Mouse (Mus musculus) heart, embryonic 16.5 days (tissue): Measurements from ENCODE around the gene Apon. TPM values are rescaled to one million over a fixed set of nuclear protein-coding genes. Genes with fewer than 3 reads are reported as not detected.
"Not testable (repeated sequence)": the region's sequence is repeated elsewhere in the genome, so short reads cannot be mapped to it uniquely, and the experiment has no call there.

Experiments
- ATAC-seq: fragments of 200-750 bp; cut with Nextera tagmentation; replicated peaks from 2 replicates; pipeline ENCODE4 v1.8.0; 2017; ENCODE audit warnings: moderate number of reproducible peaks; ENCODE audit not compliant: insufficient read depth, low FRiP score; ENCODE audit errors: extremely low read depth
- H3K27ac ChIP-seq: fragments of 300-500 bp; sonication (generic); 2 replicates; pipeline ENCODE4 v1.5.1; 2014; ENCODE audit warnings: mild to moderate bottlenecking, low read length, control low read depth, moderate library complexity
- H3K27me3 ChIP-seq: fragments of 300-500 bp; sonication (generic); 2 replicates; pipeline ENCODE4 v1.6.1; 2014; ENCODE audit warnings: low read length, mixed read lengths; ENCODE audit not compliant: control insufficient read depth, insufficient read depth
- H3K36me3 ChIP-seq: fragments of 300-500 bp; sonication (generic); 2 replicates; pipeline ENCODE4 v1.6.1; 2014; ENCODE audit not compliant: control insufficient read depth, insufficient read depth
- H3K4me1 ChIP-seq: fragments of 300-500 bp; sonication (generic); 2 replicates; pipeline ENCODE4 v1.6.1; 2014; ENCODE audit warnings: low read length, mixed read lengths; ENCODE audit not compliant: control insufficient read depth, insufficient read depth
- H3K4me2 ChIP-seq: fragments of 300-500 bp; sonication (generic); 2 replicates; pipeline ENCODE4 v1.6.1; 2014; ENCODE audit warnings: low read depth, mild to moderate bottlenecking, control low read depth, low read length
- H3K4me3 ChIP-seq: fragments of 300-500 bp; sonication (generic); 2 replicates; pipeline ENCODE4 v1.5.1; 2014; ENCODE audit warnings: mild to moderate bottlenecking, control low read depth, low read length
- H3K9ac ChIP-seq: fragments of 300-500 bp; sonication (generic); 2 replicates; pipeline ENCODE4 v1.6.1; 2014; ENCODE audit warnings: low read length, control low read depth
- H3K9me3 ChIP-seq: fragments of 300-500 bp; sonication (generic); replicated peaks from 2 replicates; pipeline ENCODE4 v1.6.1; 2016; ENCODE audit warnings: low read length; ENCODE audit not compliant: control insufficient read depth
- WGBS: fragments of 180-500 bp; shearing (Covaris S2); extraction: QIAGEN DNeasy Blood & Tissue Kit; methylation state at CpG from one replicate; pipeline ENCODE4 v1.1.7; 2014; 5-methylcytosine and 5-hydroxymethylcytosine counted together
- polyA plus RNA-seq: library from polyadenylated mRNA; unstranded; fragments of >200 nt; fragmentation: Nextera tagmentation; extraction: Ambion mirVana; gene quantifications from 2 replicates; pipeline ENCODE4 v1.2.1, GENCODE M21; 2015

The Apon gene
- polyA plus RNA-seq, 1 experiment from 2014 or later: not detected

DNA sequence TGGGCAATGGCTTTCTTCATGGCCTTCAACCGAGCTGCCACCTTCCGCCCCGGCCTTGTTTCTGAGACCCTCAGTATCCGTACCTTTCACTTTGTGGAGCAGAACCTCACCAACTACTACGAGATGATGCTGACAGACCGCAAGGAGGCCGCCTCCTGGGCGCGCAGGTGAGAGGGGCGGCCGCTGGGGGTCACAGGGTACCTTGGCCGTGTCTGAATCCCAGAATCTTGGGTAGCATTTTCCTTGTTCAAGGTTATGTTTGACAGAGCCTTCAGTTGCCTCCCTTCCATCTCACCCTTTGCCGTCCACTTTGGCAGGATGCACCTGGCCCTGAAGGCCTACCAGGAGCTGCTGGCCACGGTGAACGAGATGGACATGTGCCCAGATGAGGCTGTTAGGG, 9.8 kb upstream of the Apon start:
- Histone ChIP-seq H3K27me3 (no peaks in the 10 kb centered on the region), H3K4me3 (no peak overlapping the region), H3K36me3 (peaks cover 23% of the 10 kb centered on the region), H3K9ac (no peak overlapping the region), H3K27ac (no peak overlapping the region), H3K9me3 (no peaks in the 10 kb centered on the region), H3K4me1 (peaks cover 5% of the 10 kb centered on the region; the same call in 1 of the 2 replicates), H3K4me2 (no peak overlapping the region)
- no peak for ATAC-seq
- WGBS: 91% methylated on average over 15 of the region's 15 CpGs

DNA sequence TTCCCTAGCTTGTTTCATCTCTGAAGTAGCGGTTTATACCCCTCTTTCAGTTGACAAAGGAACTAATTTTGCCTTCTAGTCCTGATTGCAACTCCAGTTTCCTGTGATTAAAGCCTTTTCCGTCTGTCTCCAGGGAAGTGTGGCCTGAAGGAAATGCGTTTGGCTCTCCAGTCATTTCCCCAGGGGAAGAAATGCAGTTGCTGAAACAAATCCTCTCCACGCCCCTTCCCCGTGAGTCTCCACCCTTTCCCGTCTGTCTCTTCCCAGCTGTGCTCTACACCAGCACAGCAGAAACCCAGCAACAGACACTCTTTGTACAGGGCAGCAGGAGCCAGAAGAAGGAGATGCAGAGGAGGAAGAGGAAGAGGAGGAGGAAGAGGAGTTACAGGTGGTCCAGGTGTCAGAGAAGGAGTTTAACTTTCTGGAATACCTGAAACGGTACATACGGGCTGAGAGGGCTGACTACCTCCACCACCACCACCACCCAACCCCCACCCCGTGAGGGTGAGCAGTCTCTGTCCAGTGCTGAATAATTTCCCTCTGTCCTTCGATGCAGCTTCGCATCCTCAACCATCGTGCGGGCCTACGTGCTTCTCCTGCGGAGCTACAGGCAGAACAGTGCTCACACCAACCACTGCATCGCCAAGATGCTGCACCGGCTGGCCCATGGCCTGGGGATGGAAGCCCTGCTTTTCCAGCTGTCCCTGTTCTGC, 6.7 kb upstream of the Apon start:
- no peaks in the 10 kb centered on the region for H3K9me3 ChIP-seq
- H3K4me1 ChIP-seq: peaks cover 5% of the 10 kb centered on the region; the same call in 1 of the 2 replicates
- peaks cover 37% of the 10 kb centered on the region for H3K36me3 ChIP-seq
- peak; percentile 71 for ATAC-seq
- WGBS: 71% methylated on average over 17 of the region's 17 CpGs
- no peak overlapping the region for H3K9ac ChIP-seq
- H3K4me2 ChIP-seq: peak overlapping the region; percentile 23
- H3K4me3 ChIP-seq: peak overlapping the region; percentile 9; the same call in 1 of the 2 replicates
- peak overlapping the region; percentile 78 for H3K27ac ChIP-seq
- H3K27me3 ChIP-seq: no peaks in the 10 kb centered on the region

DNA sequence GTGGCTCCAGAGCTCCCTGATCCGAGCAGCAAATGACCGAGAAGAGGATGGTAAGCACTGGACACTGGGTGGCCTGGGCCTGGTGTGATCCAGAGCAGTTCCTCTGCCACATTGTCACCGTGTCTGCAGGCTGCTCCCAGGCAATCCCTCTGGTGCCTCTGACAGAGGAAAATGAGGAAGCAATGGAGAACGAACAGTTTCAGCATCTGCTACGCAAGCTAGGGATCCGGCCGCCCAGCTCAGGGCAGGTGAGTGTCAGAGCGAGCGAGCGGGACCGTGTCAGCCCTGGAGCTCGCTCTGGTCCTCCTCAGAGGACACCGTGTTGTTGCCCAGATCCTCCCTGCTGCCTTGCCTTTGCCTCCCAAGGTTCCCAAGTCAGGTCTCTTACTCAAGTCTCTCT, 3.3 kb upstream of the Apon start:
- 91% methylated on average over 13 of the region's 13 CpGs for WGBS

DNA sequence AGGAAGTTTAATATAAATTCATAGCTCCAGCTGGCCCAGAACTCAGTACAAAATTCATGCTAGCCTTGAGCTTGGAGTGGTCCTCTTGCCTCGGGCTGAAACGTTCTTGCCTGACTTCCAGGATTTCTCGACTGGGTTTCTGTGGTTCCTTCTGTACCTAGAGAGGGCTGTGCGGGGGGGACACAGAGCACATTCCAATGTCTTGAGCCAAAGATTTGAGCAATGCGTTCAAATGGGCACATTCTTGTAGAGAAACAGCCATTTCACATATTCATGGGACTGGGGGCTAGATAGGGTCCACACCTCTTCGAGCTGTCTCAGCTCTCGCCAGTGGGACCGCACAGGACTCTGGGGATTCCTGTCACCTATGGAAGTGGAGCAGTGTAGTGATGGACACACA, 2.0 kb downstream of the Apon start:
- H3K9me3 ChIP-seq: no peaks in the 10 kb centered on the region
- no peaks in the 10 kb centered on the region for H3K27me3 ChIP-seq
- H3K4me1 ChIP-seq: no peaks in the 10 kb centered on the region
- no peak for ATAC-seq
- WGBS: 78% methylated on average over 8 of the region's 8 CpGs
- no peak overlapping the region for H3K4me2 ChIP-seq
- H3K36me3 ChIP-seq: peaks cover 17% of the 10 kb centered on the region; the same call in 1 of the 2 replicates
- no peak overlapping the region for H3K27ac ChIP-seq
- H3K4me3 ChIP-seq: no peak overlapping the region
- no peak overlapping the region for H3K9ac ChIP-seq

More for the DNA sequence above, 3.3 kb upstream of the Apon start:
- no peak for ATAC-seq
- H3K4me2 ChIP-seq: no peak overlapping the region
- no peak overlapping the region for H3K27ac ChIP-seq
- no peaks in the 10 kb centered on the region for H3K27me3 ChIP-seq
- H3K4me3 ChIP-seq: no peak overlapping the region
- no peaks in the 10 kb centered on the region for H3K4me1 ChIP-seq
- peaks cover 36% of the 10 kb centered on the region for H3K36me3 ChIP-seq
- H3K9me3 ChIP-seq: no peaks in the 10 kb centered on the region
- H3K9ac ChIP-seq: no peak overlapping the region

DNA sequence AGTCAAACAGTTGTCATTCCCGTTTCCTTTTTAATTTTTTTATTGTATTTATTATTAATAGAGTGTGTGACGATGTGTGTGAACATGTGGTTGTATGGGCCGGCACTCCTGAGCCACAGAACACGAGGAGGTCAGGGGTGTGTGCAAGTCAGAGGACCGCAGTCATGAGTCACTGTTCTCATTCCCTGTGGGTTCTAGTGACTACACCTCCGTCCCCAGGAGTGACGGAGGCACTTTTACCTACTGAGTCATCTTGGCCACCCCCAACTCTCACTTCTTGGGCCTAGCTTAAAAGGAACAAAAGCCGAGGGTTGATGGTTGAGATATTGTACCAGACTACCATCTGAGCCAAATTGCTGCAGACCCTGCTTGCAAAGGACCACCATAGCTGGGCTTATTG, 2.4 kb downstream of the Apon start:
- Histone ChIP-seq H3K4me3 (no peak overlapping the region), H3K9me3 (no peaks in the 10 kb centered on the region), H3K36me3 (peaks cover 15% of the 10 kb centered on the region; the same call in 1 of the 2 replicates), H3K4me1 (no peaks in the 10 kb centered on the region), H3K4me2 (no peak overlapping the region), H3K27ac (no peak overlapping the region), H3K9ac (no peak overlapping the region), H3K27me3 (no peaks in the 10 kb centered on the region)
- WGBS: 78% methylated on average over 8 of the region's 8 CpGs
- ATAC-seq: no peak

DNA sequence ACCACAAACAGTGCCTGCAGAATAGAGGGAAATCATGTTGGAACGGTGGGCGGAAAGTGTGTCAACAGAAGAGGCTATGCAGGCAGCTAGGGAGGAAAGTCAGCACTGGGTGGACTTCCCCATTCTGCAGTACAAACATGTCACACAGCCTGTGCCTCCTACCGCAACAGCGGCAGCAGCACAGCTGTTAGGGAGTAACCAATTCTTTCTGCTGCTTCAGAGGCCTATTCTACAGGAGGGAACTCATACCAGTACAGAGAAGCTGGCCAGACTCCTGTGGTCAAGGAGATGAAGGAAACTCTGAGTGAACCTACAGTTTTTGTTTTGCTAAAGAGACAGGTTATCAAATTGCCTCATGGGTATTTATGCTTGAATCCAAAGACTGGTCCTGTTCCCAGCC, 5.1 kb downstream of the Apon start:
- no peak overlapping the region for H3K4me3 ChIP-seq
- 66% methylated on average over 4 of the region's 4 CpGs for WGBS
- no peak for ATAC-seq
- H3K9me3 ChIP-seq: no peaks in the 10 kb centered on the region
- H3K27ac ChIP-seq: no peak overlapping the region
- H3K27me3 ChIP-seq: no peaks in the 10 kb centered on the region
- no peak overlapping the region for H3K9ac ChIP-seq
- H3K4me1 ChIP-seq: no peaks in the 10 kb centered on the region
- no peaks in the 10 kb centered on the region for H3K36me3 ChIP-seq
- H3K4me2 ChIP-seq: no peak overlapping the region

DNA sequence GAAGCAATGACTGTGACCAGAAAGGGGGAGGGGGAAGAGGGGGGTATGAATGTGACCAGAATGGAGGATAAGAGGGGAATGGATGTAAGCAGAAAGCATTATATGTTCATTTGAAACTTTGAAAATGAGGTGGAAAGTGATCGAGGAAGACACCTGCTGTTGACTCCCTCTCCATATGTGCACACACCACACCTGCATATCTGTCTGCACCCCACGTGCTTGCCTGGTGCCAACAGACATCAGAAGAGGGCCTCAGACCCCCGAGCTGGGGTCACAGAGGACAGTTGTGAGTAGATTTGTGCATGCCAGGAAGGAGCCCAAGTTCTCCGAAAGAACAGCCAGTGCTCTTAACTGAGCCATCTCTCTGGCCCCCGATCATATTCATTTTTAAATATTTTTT, 6.0 kb downstream of the Apon start:
- Histone ChIP-seq H3K9me3 (no peaks in the 10 kb centered on the region), H3K27me3 (no peaks in the 10 kb centered on the region), H3K4me3 (no peak overlapping the region), H3K4me2 (no peak overlapping the region), H3K4me1 (no peaks in the 10 kb centered on the region), H3K9ac (no peak overlapping the region), H3K36me3 (no peaks in the 10 kb centered on the region), H3K27ac (no peak overlapping the region)
- ATAC-seq: no peak
- WGBS: 78% methylated on average over 5 of the region's 5 CpGs

DNA sequence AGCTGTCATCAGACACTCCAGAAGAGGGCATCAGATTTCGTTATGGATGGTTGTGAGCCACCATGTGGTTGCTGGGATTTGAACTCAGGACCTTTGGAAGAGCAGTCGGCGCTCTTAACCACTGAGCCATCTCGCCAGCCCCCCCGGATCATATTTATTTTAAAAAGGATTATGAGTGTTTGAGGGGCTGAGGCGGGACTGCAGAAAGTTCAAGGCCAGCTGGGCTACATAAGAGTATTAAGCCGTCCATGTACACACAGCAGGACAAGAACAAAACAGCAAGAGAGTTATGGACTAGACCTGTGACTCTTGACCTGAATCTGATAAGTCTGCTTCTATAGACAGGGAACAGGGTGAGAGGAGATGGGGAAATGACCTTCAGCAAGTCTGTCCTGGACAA, 6.5 kb downstream of the Apon start:
- not testable (repeated sequence) for ATAC-seq

DNA sequence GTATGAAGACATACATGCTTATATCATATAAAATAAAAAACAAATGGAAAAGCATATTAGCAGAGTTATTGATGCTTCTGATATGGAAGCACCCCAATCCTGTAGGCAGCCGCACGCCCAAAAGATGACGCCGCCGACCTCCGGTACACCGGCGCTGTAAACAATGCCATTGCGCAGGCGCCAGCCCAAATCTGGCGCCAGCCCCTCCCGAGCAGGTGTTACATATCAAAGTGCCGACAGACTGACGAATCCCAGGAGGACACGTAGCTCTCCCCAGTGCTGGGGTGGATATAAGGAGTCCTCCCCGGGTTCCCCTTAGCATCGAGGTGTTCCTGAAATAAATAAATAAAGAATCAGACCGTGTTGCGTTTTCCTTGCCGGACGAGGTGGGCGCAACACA, 8.4 kb downstream of the Apon start:
- Histone ChIP-seq H3K4me3 (peak overlapping the region; percentile 20; the same call in 1 of the 2 replicates), H3K4me2 (peak overlapping the region; percentile 36; the same call in 1 of the 2 replicates), H3K27ac (no peak overlapping the region), H3K36me3 (no peaks in the 10 kb centered on the region), H3K9me3 (no peaks in the 10 kb centered on the region), H3K9ac (no peak overlapping the region), H3K27me3 (no peaks in the 10 kb centered on the region), H3K4me1 (no peaks in the 10 kb centered on the region)
- WGBS: 56% methylated on average over 22 of the region's 22 CpGs
- no peak; the same call in 1 of the 2 replicates for ATAC-seq

More for the DNA sequence above, 6.5 kb downstream of the Apon start:
- not testable (repeated sequence) for H3K9me3 ChIP-seq, H3K27ac ChIP-seq, H3K9ac ChIP-seq, H3K4me2 ChIP-seq, H3K4me1 ChIP-seq, H3K27me3 ChIP-seq, H3K36me3 ChIP-seq, H3K4me3 ChIP-seq
- WGBS: 85% methylated on average over 7 of the region's 7 CpGs
